Mouse (Mus musculus): ENCODE measurements at regions not wholly inside any gene's neighbourhood (a gene's known extent, or its start where the extent isn't known, plus 50 kb on each side); places are given as distances from the start of the nearest gene placed in this dataset.

DNA sequence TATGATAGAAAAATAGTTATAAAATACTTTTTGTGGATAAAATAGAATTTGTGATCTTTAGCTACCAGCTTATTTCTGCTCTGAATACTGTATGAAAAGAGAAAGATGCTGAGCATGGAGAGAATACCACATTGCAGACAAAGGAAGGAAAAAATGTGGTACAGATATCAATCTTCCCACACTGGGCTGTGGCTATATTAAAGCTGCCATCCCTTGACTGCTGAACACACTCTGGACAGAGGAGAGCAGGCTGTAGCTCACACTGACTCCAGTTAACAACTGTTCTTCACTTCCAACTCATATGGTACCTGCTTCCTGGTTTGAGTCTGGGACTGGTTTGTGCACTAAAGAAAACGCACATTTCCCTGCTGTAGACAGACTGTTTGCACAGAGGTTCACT lies 76.7 kb upstream of the Try4 start:
- Histone ChIP-seq H3K9me3 (no peaks in the 10 kb centered on the region), H3K4me3 (no peak overlapping the region), H3K4me2 (replicated peaks) (no peak overlapping the region), H3K9ac (replicated peaks) (no peak overlapping the region), H3K27me3 (no peaks in the 10 kb centered on the region), H3K27ac (replicated peaks) (no peak overlapping the region), H3K36me3 (no peaks in the 10 kb centered on the region), H3K4me1 (no peaks in the 10 kb centered on the region)
- 68% methylated on average over 1 of the region's 1 CpGs for WGBS
- no peak for ATAC-seq (ENCODE audit: low FRiP score, low read depth)

DNA sequence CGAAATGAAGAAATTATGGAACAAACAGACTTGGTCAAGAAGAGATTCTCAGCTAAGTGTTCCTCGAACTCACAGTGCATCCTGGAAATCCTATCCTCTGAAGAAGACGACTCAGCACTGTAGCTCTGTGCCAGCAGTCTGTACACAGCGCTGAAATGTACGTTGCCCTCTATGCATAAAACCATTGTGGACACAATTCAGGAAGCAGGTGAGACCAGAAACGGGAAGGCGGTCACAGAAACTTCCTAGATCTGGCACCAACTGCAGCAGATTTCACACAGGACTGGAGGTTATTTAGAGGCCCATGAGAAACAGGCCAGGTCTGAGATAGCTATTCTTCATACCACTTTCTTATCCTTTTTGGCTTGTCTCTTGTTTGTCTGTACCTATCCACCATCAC lies 83.7 kb upstream of the Try4 start:
- Histone ChIP-seq H3K4me1 (no peaks in the 10 kb centered on the region), H3K27ac (replicated peaks) (no peak overlapping the region), H3K9ac (replicated peaks) (no peak overlapping the region), H3K9me3 (no peaks in the 10 kb centered on the region), H3K4me2 (replicated peaks) (no peak overlapping the region), H3K36me3 (no peaks in the 10 kb centered on the region), H3K4me3 (no peak overlapping the region), H3K27me3 (no peaks in the 10 kb centered on the region)
- ATAC-seq (ENCODE audit: low FRiP score, low read depth) = no peak
- WGBS = 91% methylated on average over 7 of the region's 7 CpGs

DNA sequence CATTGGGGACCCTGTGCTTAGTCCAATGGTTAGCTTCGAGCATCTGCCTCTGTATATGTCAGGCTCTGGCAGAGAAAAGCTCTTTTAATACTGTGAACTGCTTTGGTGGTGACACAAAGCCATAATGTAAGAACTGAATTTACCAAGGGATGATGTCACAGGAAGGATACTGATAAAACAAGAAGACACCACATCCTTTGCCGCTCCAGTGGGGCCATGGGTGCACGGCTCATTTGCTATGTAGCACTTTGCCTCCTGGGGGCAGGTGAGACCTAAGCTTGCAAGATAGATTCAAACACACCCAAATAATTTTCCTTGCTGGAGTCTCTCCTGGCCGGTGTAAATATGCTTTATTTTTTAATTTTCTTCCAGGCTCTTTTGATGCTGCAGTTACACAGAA lies 86.2 kb upstream of the Try4 start:
- WGBS = 90% methylated on average over 4 of the region's 4 CpGs
- no peaks in the 10 kb centered on the region for H3K36me3 ChIP-seq
- no peak for ATAC-seq (ENCODE audit: low FRiP score, low read depth)

DNA sequence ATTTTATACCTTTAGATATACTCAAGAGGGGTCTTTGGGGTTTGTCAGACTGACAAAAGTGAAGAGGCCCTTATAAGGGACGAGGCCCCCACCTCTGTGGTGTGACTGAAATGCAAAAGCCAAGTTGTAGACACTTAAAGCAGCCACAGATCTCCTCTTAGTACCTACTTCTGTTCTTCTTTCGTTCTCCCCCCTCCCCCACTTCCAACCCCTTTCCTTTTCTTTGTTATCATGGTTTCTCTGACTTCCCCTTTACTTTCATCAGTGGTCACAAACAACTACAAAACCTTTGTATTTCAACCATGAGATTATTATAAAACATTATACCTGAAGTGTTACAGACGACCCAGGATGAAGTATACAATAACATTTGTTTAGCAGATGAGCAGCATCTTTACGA lies 96.2 kb upstream of the Try4 start:
- Histone ChIP-seq H3K4me2 (replicated peaks) (no peak overlapping the region), H3K4me3 (no peak overlapping the region), H3K9me3 (no peaks in the 10 kb centered on the region), H3K9ac (replicated peaks) (no peak overlapping the region), H3K27me3 (no peaks in the 10 kb centered on the region), H3K27ac (replicated peaks) (no peak overlapping the region), H3K36me3 (no peaks in the 10 kb centered on the region), H3K4me1 (no peaks in the 10 kb centered on the region)
- no peak for ATAC-seq (ENCODE audit: low FRiP score, low read depth)
- WGBS = 72% methylated on average over 4 of the region's 4 CpGs

More for the DNA sequence above, 86.2 kb upstream of the Try4 start:
- no peak overlapping the region for H3K27ac ChIP-seq (replicated peaks)
- no peak overlapping the region for H3K4me2 ChIP-seq (replicated peaks)
- H3K9me3 ChIP-seq = no peaks in the 10 kb centered on the region
- H3K4me3 ChIP-seq = no peak overlapping the region
- no peaks in the 10 kb centered on the region for H3K4me1 ChIP-seq
- H3K27me3 ChIP-seq = no peaks in the 10 kb centered on the region
- H3K9ac ChIP-seq (replicated peaks) = no peak overlapping the region

DNA sequence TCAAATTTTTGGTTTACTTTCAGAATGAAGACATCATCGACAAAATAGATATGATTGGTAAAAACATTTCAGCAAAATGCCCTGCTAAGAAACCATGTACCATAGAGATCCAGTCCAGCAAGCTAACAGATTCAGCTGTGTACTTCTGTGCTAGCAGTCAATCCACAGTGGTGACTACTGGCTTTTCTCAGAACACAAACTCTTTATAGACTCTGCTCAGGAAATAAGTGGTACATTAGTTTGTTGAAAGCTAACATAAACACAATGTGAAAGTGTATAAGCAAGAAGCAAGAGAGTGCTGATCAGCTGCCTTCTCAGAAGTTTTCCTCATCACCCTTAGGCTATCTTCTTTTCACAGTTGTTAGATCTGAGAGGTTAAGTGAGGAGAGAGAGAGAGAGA lies 99.2 kb upstream of the Try4 start:
- Histone ChIP-seq H3K27ac (replicated peaks) (no peak overlapping the region), H3K9me3 (no peaks in the 10 kb centered on the region), H3K4me2 (replicated peaks) (no peak overlapping the region), H3K9ac (replicated peaks) (no peak overlapping the region), H3K36me3 (no peaks in the 10 kb centered on the region), H3K27me3 (no peaks in the 10 kb centered on the region), H3K4me3 (no peak overlapping the region), H3K4me1 (no peaks in the 10 kb centered on the region)
- 88% methylated on average over 1 of the region's 1 CpGs for WGBS
- no peak for ATAC-seq (ENCODE audit: low FRiP score, low read depth)

DNA sequence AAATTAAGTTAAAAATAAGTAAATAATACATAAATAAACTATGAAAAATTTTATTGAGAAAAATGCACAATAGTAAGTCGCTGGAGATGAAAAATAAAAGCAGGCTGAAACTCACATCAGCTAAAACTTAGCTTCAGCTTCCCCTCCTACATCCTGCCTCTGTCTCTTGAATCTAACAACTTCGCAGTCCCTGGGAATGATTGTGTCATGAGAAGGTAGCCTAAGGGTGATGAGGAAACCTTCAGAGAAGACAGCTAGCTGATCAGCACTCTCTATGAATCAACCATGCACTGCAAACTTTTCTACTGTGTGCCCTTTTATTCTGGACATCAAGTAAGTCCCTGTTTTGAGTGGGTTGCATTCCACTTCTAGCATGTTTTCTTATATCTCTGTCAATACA lies 99.8 kb upstream of the Try4 start:
- no peak overlapping the region for H3K4me3 ChIP-seq
- ATAC-seq (ENCODE audit: low FRiP score, low read depth) = no peak
- H3K4me2 ChIP-seq (replicated peaks) = no peak overlapping the region
- H3K36me3 ChIP-seq = no peaks in the 10 kb centered on the region
- no peak overlapping the region for H3K27ac ChIP-seq (replicated peaks)
- no peak overlapping the region for H3K9ac ChIP-seq (replicated peaks)
- no peaks in the 10 kb centered on the region for H3K4me1 ChIP-seq
- no peaks in the 10 kb centered on the region for H3K27me3 ChIP-seq
- WGBS = 84% methylated on average over 2 of the region's 2 CpGs
- H3K9me3 ChIP-seq = no peaks in the 10 kb centered on the region

DNA sequence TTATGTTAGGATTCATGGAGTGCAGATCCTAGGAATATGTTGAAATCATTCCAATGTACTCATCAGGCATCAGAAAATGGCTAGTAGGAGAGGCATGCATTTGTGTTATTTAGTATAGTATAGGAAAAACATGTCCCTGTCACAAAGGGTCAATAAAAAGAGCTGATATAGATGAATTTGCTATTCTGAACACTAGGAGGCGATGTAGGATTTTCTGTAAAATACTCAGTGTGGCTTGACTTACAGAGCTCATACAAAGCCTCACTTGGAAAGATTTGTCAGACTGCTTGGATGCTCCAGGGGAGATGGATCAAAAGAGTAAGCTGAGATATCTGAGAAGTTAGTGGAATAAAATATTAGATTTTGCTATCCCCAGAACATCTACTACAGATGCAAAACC lies 107.6 kb upstream of the Try4 start:
- 31% methylated on average over 1 of the region's 1 CpGs for WGBS
- no peak overlapping the region for H3K27ac ChIP-seq (replicated peaks)
- no peaks in the 10 kb centered on the region for H3K9me3 ChIP-seq
- no peak overlapping the region for H3K4me3 ChIP-seq
- no peaks in the 10 kb centered on the region for H3K4me1 ChIP-seq
- no peaks in the 10 kb centered on the region for H3K36me3 ChIP-seq
- no peak overlapping the region for H3K4me2 ChIP-seq (replicated peaks)
- H3K9ac ChIP-seq (replicated peaks) = no peak overlapping the region
- ATAC-seq (ENCODE audit: low FRiP score, low read depth) = no peak
- no peaks in the 10 kb centered on the region for H3K27me3 ChIP-seq

DNA sequence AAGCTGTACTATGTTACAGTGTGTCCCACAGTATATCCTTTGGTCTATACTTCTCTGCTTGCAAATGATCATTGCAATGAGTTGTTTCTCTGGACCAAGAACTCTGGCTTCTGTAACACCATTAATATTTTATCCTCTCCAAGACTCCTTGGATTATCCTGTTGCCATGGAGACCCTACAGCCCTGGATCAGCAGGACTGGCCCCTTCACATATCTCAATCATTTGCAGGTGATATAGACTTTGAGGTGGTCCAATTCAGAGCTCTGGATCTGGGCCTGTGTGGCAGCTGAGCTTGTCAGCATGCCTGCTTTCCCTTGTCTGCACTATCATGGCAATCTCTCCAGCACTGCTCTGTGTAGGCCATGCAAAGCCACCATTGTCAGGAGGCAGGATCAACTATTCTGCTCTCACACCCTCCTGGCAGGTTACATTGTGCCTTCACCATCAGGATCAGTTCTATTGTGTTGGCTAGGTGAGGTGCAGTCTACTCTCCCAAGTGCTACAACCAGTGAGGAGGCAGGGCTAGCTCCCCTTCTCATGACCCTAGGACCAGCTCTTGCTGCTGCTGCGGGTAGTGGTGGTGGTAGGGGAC lies 110.2 kb upstream of the Try4 start:
- Histone ChIP-seq H3K4me1 (no peaks in the 10 kb centered on the region), H3K4me2 (replicated peaks) (no peak overlapping the region), H3K4me3 (no peak overlapping the region), H3K27ac (replicated peaks) (no peak overlapping the region), H3K27me3 (no peaks in the 10 kb centered on the region), H3K9me3 (no peaks in the 10 kb centered on the region), H3K36me3 (no peaks in the 10 kb centered on the region), H3K9ac (replicated peaks) (no peak overlapping the region)
- 96% methylated on average over 1 of the region's 1 CpGs for WGBS
- ATAC-seq (ENCODE audit: low FRiP score, low read depth) = no peak

DNA sequence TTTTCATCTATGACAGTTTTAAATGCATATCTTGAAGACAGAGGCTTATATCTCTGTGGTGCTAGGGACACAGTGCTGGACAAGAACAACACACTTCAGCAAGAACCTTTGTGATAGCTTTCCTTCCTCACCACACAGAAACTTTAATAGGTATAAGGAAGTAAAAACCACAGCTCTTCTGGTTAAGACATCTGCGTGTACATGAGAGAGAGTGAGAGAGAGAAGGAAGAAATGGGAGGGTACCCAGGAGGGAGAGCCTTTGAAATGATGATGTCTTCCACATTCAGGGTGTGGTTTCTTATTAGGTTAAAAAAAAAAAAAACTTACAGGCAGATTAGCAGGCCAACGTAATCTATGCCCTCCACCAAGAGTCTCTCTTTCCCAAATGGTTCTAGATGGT lies 113.2 kb upstream of the Try4 start:
- H3K27ac ChIP-seq (replicated peaks) = no peak overlapping the region
- WGBS = 74% methylated on average over 2 of the region's 2 CpGs
- ATAC-seq (ENCODE audit: low FRiP score, low read depth) = no peak
- no peak overlapping the region for H3K9ac ChIP-seq (replicated peaks)
- H3K4me2 ChIP-seq (replicated peaks) = no peak overlapping the region
- no peaks in the 10 kb centered on the region for H3K4me1 ChIP-seq
- H3K27me3 ChIP-seq = no peaks in the 10 kb centered on the region
- H3K4me3 ChIP-seq = no peak overlapping the region
- no peaks in the 10 kb centered on the region for H3K9me3 ChIP-seq
- no peaks in the 10 kb centered on the region for H3K36me3 ChIP-seq

DNA sequence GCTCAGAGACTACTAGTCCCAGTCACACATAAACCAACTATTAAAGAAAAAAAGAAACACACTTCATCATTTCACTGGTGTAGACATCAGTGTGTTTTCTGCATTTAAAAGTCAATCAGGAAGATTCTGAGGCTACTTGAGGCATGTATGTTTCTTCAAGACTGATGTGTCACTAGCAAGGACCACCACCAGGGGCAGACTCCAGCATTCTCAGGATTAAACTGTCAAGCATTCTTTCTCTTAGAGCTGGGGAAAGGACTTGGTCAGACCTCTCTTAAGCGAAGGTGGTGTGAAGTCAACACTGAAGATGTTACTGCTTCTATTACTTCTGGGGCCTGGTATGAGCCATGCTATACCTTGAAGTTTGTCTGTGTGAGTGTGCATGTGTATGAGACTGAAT lies 114.1 kb upstream of the Try4 start:
- no peak for ATAC-seq (ENCODE audit: low FRiP score, low read depth)
- Histone ChIP-seq H3K4me2 (replicated peaks) (no peak overlapping the region), H3K4me1 (no peaks in the 10 kb centered on the region), H3K9ac (replicated peaks) (no peak overlapping the region), H3K9me3 (no peaks in the 10 kb centered on the region), H3K27me3 (no peaks in the 10 kb centered on the region), H3K36me3 (no peaks in the 10 kb centered on the region), H3K4me3 (no peak overlapping the region), H3K27ac (replicated peaks) (no peak overlapping the region)
- WGBS = 93% methylated on average over 1 of the region's 1 CpGs

DNA sequence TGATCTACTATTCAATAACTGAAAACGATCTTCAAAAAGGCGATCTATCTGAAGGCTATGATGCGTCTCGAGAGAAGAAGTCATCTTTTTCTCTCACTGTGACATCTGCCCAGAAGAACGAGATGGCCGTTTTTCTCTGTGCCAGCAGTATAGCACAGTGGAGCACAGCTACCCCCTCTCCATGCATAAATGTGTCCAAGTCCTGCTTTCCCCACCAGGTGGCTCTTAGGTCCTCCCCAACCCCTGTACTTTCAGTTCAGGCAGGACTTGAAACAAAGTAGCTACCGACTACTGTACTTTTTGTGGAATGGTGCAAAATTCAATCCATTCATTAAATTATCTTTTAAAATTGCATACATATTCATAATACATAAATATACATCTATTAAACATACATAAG lies 123.2 kb upstream of the Try4 start:
- no peak overlapping the region for H3K27ac ChIP-seq (replicated peaks)
- no peaks in the 10 kb centered on the region for H3K27me3 ChIP-seq
- ATAC-seq (ENCODE audit: low FRiP score, low read depth) = no peak
- no peaks in the 10 kb centered on the region for H3K4me1 ChIP-seq
- no peak overlapping the region for H3K4me3 ChIP-seq
- no peaks in the 10 kb centered on the region for H3K36me3 ChIP-seq
- H3K9me3 ChIP-seq = no peaks in the 10 kb centered on the region
- no peak overlapping the region for H3K4me2 ChIP-seq (replicated peaks)
- no peak overlapping the region for H3K9ac ChIP-seq (replicated peaks)
- 91% methylated on average over 7 of the region's 7 CpGs for WGBS

DNA sequence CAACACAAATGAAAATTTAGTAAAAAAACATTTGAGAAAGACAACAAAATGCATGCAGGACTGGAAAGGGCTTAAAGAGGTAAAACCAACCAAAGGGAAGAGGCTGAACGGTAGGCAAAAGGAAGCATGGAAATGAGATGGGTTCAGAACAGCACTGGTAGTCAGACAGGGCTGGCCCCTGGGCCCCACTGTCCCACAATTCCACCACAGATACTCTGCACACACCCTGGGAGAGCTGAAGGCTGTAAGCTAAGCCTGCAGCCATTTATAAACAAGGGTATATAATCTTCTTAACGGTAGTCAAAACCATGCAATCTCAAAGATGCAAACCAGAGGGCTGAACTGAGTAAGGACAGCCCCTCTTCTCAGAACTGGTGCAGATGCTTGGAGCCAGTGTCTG lies 124.0 kb upstream of the Try4 start:
- 83% methylated on average over 2 of the region's 2 CpGs for WGBS
- Histone ChIP-seq H3K4me3 (no peak overlapping the region), H3K4me1 (no peaks in the 10 kb centered on the region), H3K27me3 (no peaks in the 10 kb centered on the region), H3K9ac (replicated peaks) (no peak overlapping the region), H3K4me2 (replicated peaks) (no peak overlapping the region), H3K27ac (replicated peaks) (no peak overlapping the region), H3K9me3 (no peaks in the 10 kb centered on the region), H3K36me3 (no peaks in the 10 kb centered on the region)
- no peak for ATAC-seq (ENCODE audit: low FRiP score, low read depth)

DNA sequence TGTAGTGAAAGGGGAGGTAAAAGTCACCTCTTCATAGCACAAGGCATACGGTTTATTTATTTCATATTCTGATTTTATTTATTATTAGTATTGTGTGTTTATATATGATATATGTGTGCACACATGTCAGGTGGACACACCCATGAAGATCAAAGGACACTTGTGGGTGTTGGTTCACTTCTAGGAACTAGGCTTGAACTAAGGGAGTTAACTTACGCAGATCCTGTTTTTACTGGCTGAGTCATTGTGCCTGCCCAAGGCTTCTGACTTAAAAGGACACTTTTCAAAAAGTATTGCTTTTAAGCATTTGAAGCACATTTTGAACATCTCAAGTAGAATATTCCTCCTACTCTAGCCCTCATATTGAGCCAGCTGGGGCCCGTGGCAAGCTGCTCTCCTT lies 124.9 kb upstream of the Try4 start:
- no peaks in the 10 kb centered on the region for H3K27me3 ChIP-seq
- no peaks in the 10 kb centered on the region for H3K9me3 ChIP-seq
- no peaks in the 10 kb centered on the region for H3K36me3 ChIP-seq
- 92% methylated on average over 3 of the region's 3 CpGs for WGBS
- ATAC-seq (ENCODE audit: low FRiP score, low read depth) = no peak
- no peak overlapping the region for H3K9ac ChIP-seq (replicated peaks)
- no peak overlapping the region for H3K4me3 ChIP-seq
- no peak overlapping the region for H3K4me2 ChIP-seq (replicated peaks)
- H3K27ac ChIP-seq (replicated peaks) = no peak overlapping the region
- H3K4me1 ChIP-seq = no peaks in the 10 kb centered on the region
